ENCODE assay signal across 20 mouse cellular contexts in genomic region chr10:93939676-93940075, GRCm38 (mm10). TPM values are rescaled to one million over a fixed set of nuclear protein-coding genes. Genes with fewer than 3 reads are reported as not detected.
DNase-seq lines count a peak whose midpoint lies in the region; ATAC-seq and TF ChIP-seq lines count a peak whose summit lies in the region.
"Had no signal": no experiment of that assay in that cellular context is flagged by ENCODE, and none has a peak within 500 bp of the region (broad histone marks: within the 10 kb centered on the region; RNA-seq: fewer than 3 reads in every experiment).

No protein-coding gene starts in this region.

- no peak for DNase-seq in heart, postnatal 4 days
- DNase-seq in brain, embryonic 14.5 days (ENCODE audit: low read depth) = peak; percentile 24
- DNase-seq in retina, postnatal 1 day = peak; percentile 62
- DNase-seq in limb, embryonic 10.5 days (ENCODE audit: low spot score) = no peak
- DNase-seq: adrenal gland, adult 2 months; adrenal gland, postnatal 14 days; cerebellum, adult 11-12 months; embryo, embryonic 11 days; gastrocnemius, postnatal 10 days; gastrocnemius, postnatal 36 days had no signal

- TF ChIP-seq POLR2A in brain, embryonic 14.5 days (IDR thresholded peaks at IDR 0.05; ENCODE audit: borderline replicate concordance, extremely low read depth, insufficient read depth, insufficient read length, poor library complexity, severe bottlenecking) = no peak
- no peak for TF ChIP-seq POLR2A in embryonic fibroblast, embryonic 13.5 days (IDR thresholded peaks at IDR 0.05; ENCODE audit: low read depth, low read length)

- no peak overlapping the region for H3K4me3 ChIP-seq in heart, embryonic 16.5 days (ENCODE audit: low read length)
- no peak overlapping the region for H3K4me3 ChIP-seq in embryonic fibroblast, embryonic 13.5 days (ENCODE audit: insufficient read depth, low read length)
- no peak overlapping the region for H3K4me3 ChIP-seq in limb, embryonic 10.5 days
- H3K4me3 ChIP-seq: embryonic facial prominence, embryonic 10.5 days; embryonic facial prominence, embryonic 13.5 days; forebrain, embryonic 10.5 days; forebrain, embryonic 13.5 days; heart, embryonic 12.5 days had no signal

- WGBS in heart, embryonic 16.5 days = 92% methylated on average over 8 of the region's 8 CpGs
- 91% methylated on average over 8 of the region's 8 CpGs for WGBS in limb, embryonic 10.5 days

- H3K27ac ChIP-seq in heart, embryonic 16.5 days (ENCODE audit: low read length) = peak overlapping the region; percentile 23; the same call in 1 of the 2 replicates
- peak overlapping the region; percentile 88 for H3K27ac ChIP-seq in embryonic fibroblast, embryonic 13.5 days (ENCODE audit: insufficient read depth, low read length)
- H3K27ac ChIP-seq in limb, embryonic 10.5 days = no peak overlapping the region
- H3K27ac ChIP-seq: embryonic facial prominence, embryonic 10.5 days; embryonic facial prominence, embryonic 13.5 days; forebrain, embryonic 10.5 days; forebrain, embryonic 13.5 days; hindbrain, embryonic 14.5 days; hindbrain, postnatal 0 days had no signal

- no peak overlapping the region for H3K9ac ChIP-seq in heart, embryonic 16.5 days (ENCODE audit: low read length)
- H3K9ac ChIP-seq: embryonic facial prominence, embryonic 13.5 days; forebrain, embryonic 13.5 days; heart, embryonic 12.5 days; hindbrain, embryonic 14.5 days had no signal

- H3K36me3 ChIP-seq in heart, embryonic 16.5 days (ENCODE audit: control insufficient read depth, insufficient read depth) = no peaks in the 10 kb centered on the region
- H3K36me3 ChIP-seq in limb, embryonic 10.5 days = no peaks in the 10 kb centered on the region
- H3K36me3 ChIP-seq: embryonic facial prominence, embryonic 10.5 days; embryonic facial prominence, embryonic 13.5 days; forebrain, embryonic 10.5 days; heart, embryonic 12.5 days had no signal

- H3K4me2 ChIP-seq in heart, embryonic 16.5 days (ENCODE audit: low read depth, low read length) = no peak overlapping the region
- H3K4me2 ChIP-seq: embryonic facial prominence, embryonic 13.5 days; forebrain, embryonic 13.5 days; heart, embryonic 12.5 days; hindbrain, embryonic 14.5 days had no signal

- H3K27me3 ChIP-seq in heart, embryonic 16.5 days (ENCODE audit: control insufficient read depth, insufficient read depth, low read length) = no peaks in the 10 kb centered on the region
- H3K27me3 ChIP-seq in limb, embryonic 10.5 days (ENCODE audit: low read depth, poor library complexity, severe bottlenecking) = no peaks in the 10 kb centered on the region
- H3K27me3 ChIP-seq: embryonic facial prominence, embryonic 13.5 days; forebrain, embryonic 13.5 days; heart, embryonic 12.5 days had no signal

- no peaks in the 10 kb centered on the region for H3K9me3 ChIP-seq in heart, embryonic 16.5 days (replicated peaks; ENCODE audit: control insufficient read depth, low read length)
- no peaks in the 10 kb centered on the region for H3K9me3 ChIP-seq in limb, embryonic 10.5 days (replicated peaks)
- H3K9me3 ChIP-seq: embryonic facial prominence, embryonic 10.5 days; embryonic facial prominence, embryonic 13.5 days; forebrain, embryonic 10.5 days; forebrain, embryonic 13.5 days; heart, embryonic 12.5 days had no signal

- peaks cover 12% of the 10 kb centered on the region for H3K4me1 ChIP-seq in heart, embryonic 16.5 days (ENCODE audit: control insufficient read depth, insufficient read depth, low read length)
- H3K4me1 ChIP-seq in embryonic fibroblast, embryonic 13.5 days (ENCODE audit: control insufficient read depth, insufficient read depth, low read length) = peaks cover 10% of the 10 kb centered on the region
- no peaks in the 10 kb centered on the region; the same call in 1 of the 2 replicates for H3K4me1 ChIP-seq in limb, embryonic 10.5 days
- H3K4me1 ChIP-seq: embryonic facial prominence, embryonic 10.5 days; embryonic facial prominence, embryonic 13.5 days had no signal

- no peak for TF ChIP-seq CTCF in brain, embryonic 14.5 days (IDR thresholded peaks at IDR 0.05; ENCODE audit: borderline replicate concordance, extremely low read depth, insufficient read depth, insufficient read length)
- TF ChIP-seq CTCF in embryonic fibroblast, embryonic 13.5 days (IDR thresholded peaks at IDR 0.05; ENCODE audit: borderline replicate concordance, insufficient read depth, low read length) = no peak

- no peak for ATAC-seq in heart, embryonic 16.5 days (replicated peaks; ENCODE audit: extremely low read depth, insufficient read depth, low FRiP score)
- ATAC-seq: forebrain, embryonic 13.5 days; hindbrain, postnatal 0 days; inflammation-experienced regulatory T-cells, adult 6 months had no signal

RNA-seq across cellular contexts. Expression of gene Metap2, which starts 42.8 kb away (rescaled TPM):
- 142 and 149 TPM in 2 replicates for polyA plus RNA-seq in heart, embryonic 16.5 days (2015; fragmentation: Nextera tagmentation; extraction: Ambion mirVana)
- 100 to 1,000 TPM; 179 to 184 TPM for total RNA-seq in heart, postnatal 4 days (2021)
- 91.3 and 154 TPM in 2 replicates for polyA plus RNA-seq in brain, embryonic 14.5 days (2012; rRNA removed)
- polyA plus RNA-seq in embryonic fibroblast, embryonic 13.5 days (2011; ENCODE audit: insufficient read length, low read depth, missing spikeins) = 252 and 265 TPM in 2 replicates
- 221 and 241 TPM in 2 replicates for polyA plus RNA-seq in limb, embryonic 10.5 days (2016; fragmentation: Nextera tagmentation; extraction: Ambion mirVana)

Comparison
In these comparisons a context has a peak if more than half of its experiments do, and no peak if none do; other contexts are left out.
1. DNase-seq: peak in brain, embryonic 14.5 days (single experiment) and retina, postnatal 1 day (single experiment); none in heart, postnatal 4 days (single experiment) and limb, embryonic 10.5 days (single experiment).